Comparison of ENCODE assay signal across 10 mouse cellular contexts in the genomic region with DNA sequence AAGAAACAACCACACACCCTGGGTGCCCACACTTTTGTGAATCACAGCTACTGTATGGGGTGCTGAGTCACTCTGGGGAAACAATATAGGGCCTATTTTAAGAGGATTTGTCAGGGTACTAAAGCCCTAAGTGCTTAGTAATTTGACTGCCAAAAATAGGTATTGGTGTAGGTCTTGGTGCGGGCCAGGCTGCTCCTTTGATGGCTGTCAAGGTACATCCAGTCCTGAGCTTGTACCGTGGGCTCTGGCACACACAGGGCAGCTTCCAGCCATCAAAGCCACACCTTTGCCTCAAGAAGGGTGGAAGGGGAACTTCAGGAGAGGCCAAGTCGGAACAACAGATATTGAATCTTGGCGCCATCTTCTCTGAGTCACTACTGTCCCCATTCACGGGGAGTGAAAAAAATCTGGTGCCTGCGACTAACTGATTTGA.
DNase-seq lines count a peak whose midpoint lies in the region; ATAC-seq and TF ChIP-seq lines count a peak whose summit lies in the region.
"Had no signal": no experiment of that assay in that cellular context is flagged by ENCODE, and none has a peak within 500 bp of the region (broad histone marks: within the 10 kb centered on the region; RNA-seq: fewer than 3 reads in every experiment).

No protein-coding gene starts in this region.

- no peak overlapping the region for H3K4me3 ChIP-seq in CH12.LX (replicated peaks in 1 of 3; ENCODE audit: low read depth in 2 of 3, low read length in 2 of 3, poor library complexity in 1 of 3)
- H3K4me3 ChIP-seq in liver, embryonic 15.5 days (replicated peaks): no peak overlapping the region
- H3K4me3 ChIP-seq: embryonic facial prominence, embryonic 12.5 days had no signal

- in situ Hi-C loops in CH12.LX (cut with MboI; ENCODE audit: low pct_ligation_motif_present, low pct_unique_long_range_greater_than_20kb, low sequenced_read_pairs): no loop called here

- no peak for TF ChIP-seq POLR2A in CH12.LX (IDR thresholded peaks at IDR 0.05; ENCODE audit: low read depth, low read length)

- peak; percentile 88 for ATAC-seq in frontal cortex, adult (ENCODE audit: low TSS enrichment)
- ATAC-seq in liver, embryonic 15.5 days (ENCODE audit: insufficient read depth): no peak

- no peak overlapping the region for H3K4me2 ChIP-seq in CH12.LX (ENCODE audit: insufficient read depth, low read depth, poor library complexity, severe bottlenecking)
- H3K4me2 ChIP-seq in liver, embryonic 15.5 days: peak overlapping the region; percentile 60
- H3K4me2 ChIP-seq: embryonic facial prominence, embryonic 12.5 days had no signal

- H3K9me3 ChIP-seq in CH12.LX (replicated peaks; ENCODE audit: low read length): no peaks in the 10 kb centered on the region
- H3K9me3 ChIP-seq in liver, embryonic 15.5 days (replicated peaks): no peaks in the 10 kb centered on the region
- H3K9me3 ChIP-seq: embryonic facial prominence, embryonic 12.5 days had no signal

- TF ChIP-seq RAD21 in CH12.LX (IDR thresholded peaks at IDR 0.05; ENCODE audit: low read depth, low read length): no peak

- peaks cover 11 to 28% of the 10 kb centered on the region in 2 experiments for H3K4me1 ChIP-seq in CH12.LX (ENCODE audit: control insufficient read depth in 1 of 2, insufficient read depth in 2 of 2)
- peaks cover 55% of the 10 kb centered on the region for H3K4me1 ChIP-seq in liver, embryonic 15.5 days (replicated peaks)

- H3K79me2 ChIP-seq in CH12.LX (replicated peaks; ENCODE audit: control insufficient read depth, extremely low read depth, insufficient read depth, poor library complexity, severe bottlenecking): no peaks in the 10 kb centered on the region

- no peaks in the 10 kb centered on the region for H3K36me3 ChIP-seq in CH12.LX (replicated peaks in 1 of 2; ENCODE audit: control insufficient read depth in 1 of 2, insufficient read depth in 1 of 2, low read length in 1 of 2)
- H3K36me3 ChIP-seq in liver, embryonic 15.5 days (replicated peaks): no peaks in the 10 kb centered on the region
- H3K36me3 ChIP-seq: embryonic facial prominence, embryonic 12.5 days had no signal

- H3K9ac ChIP-seq in CH12.LX (ENCODE audit: insufficient read depth, low read depth): no peak overlapping the region
- H3K9ac ChIP-seq in liver, embryonic 15.5 days: peak overlapping the region; percentile 30; the same call in 1 of the 2 replicates
- H3K9ac ChIP-seq: embryonic facial prominence, embryonic 12.5 days had no signal

- dilution Hi-C loops in CH12.LX (cut with MboI; ENCODE audit: extremely low pct_ligation_motif_present, extremely low pct_unique_long_range_greater_than_20kb, low sequenced_read_pairs): no loop called here

- 62% methylated on average over 6 of the region's 6 CpGs for WGBS in liver, embryonic 15.5 days (ENCODE audit: insufficient replicate concordance)

- DNase-seq in frontal cortex, postnatal 14 days (ENCODE audit: low spot score in 2 of 2): no peak
- DNase-seq in layer of hippocampus, adult 9-11 months: peak; percentile 34
- DNase-seq in layer of hippocampus, adult 9-10 months (ENCODE audit: low spot score): no peak
- no peak for DNase-seq in CH12.LX (ENCODE audit: extremely low read depth)
- DNase-seq in cerebellum, postnatal 25 days: no peak
- no peak for DNase-seq in spleen, adult 12 weeks (ENCODE audit: low spot score)
- DNase-seq: lung, postnatal 4 days had no signal

- no peak for TF ChIP-seq EP300 in CH12.LX (IDR thresholded peaks at IDR 0.05; ENCODE audit: low read length)

- H3K27me3 ChIP-seq in CH12.LX (replicated peaks): peaks cover 2% of the 10 kb centered on the region
- H3K27me3 ChIP-seq in liver, embryonic 15.5 days: peaks cover 4% of the 10 kb centered on the region; the same call in 1 of the 2 replicates
- H3K27me3 ChIP-seq: embryonic facial prominence, embryonic 12.5 days had no signal

- H3K27ac ChIP-seq in CH12.LX (ENCODE audit: insufficient read depth, low read depth): no peak overlapping the region
- peak overlapping the region; percentile 89 for H3K27ac ChIP-seq in liver, embryonic 15.5 days (replicated peaks)
- H3K27ac ChIP-seq: embryonic facial prominence, embryonic 12.5 days had no signal

- no peak for TF ChIP-seq CTCF in CH12.LX (conservative IDR thresholded peaks at IDR 0.05 in 1 of 2, IDR thresholded peaks at IDR 0.05 in 1 of 2; ENCODE audit: low read depth in 2 of 2, low read length in 2 of 2)

TF ChIP-seq in CH12.LX, 34 proteins besides CTCF, POLR2A, EP300 and RAD21:
- no peak for TF ChIP-seq ZNF384 (IDR thresholded peaks at IDR 0.05; ENCODE audit: low read depth, low read length)
- TF ChIP-seq RCOR1 (conservative IDR thresholded peaks at IDR 0.05; ENCODE audit: low read depth, low read length): no peak
- TF ChIP-seq MAZ (IDR thresholded peaks at IDR 0.05; ENCODE audit: low read depth, low read length): no peak
- TF ChIP-seq MEF2A (IDR thresholded peaks at IDR 0.05; ENCODE audit: borderline replicate concordance, low read depth, low read length): peak; percentile 58; the same call in 1 of the 2 replicates
